Mouse (Mus musculus) left cerebral cortex, postnatal 36 days (tissue): ENCODE results near the gene Parp11. TPM values are rescaled to one million over a fixed set of nuclear protein-coding genes. Genes with fewer than 3 reads are reported as not detected.
A peak's percentile ranks its signal among the peaks of the same experiment; 100 is the strongest.

Experiments used
- DNase-seq, 2 experiments: peaks; one replicate each; pipeline ENCODE4 v3.0.0; 2021 to 2022; ENCODE audit warnings: low spot score in 2 of 2, mixed read lengths in 1 of 2
- intact Hi-C: fragments of 180-260 bp; cut with DNase I; formaldehyde crosslinking; loops from one replicate; pipeline ENCODE4 v1.15.1; 2025
- total RNA-seq, 2 experiments: library from RNA; stranded (reverse); gene quantifications; 2 replicates each; pipeline ENCODE4 v1.2.3; 2021

Gene Parp11
- total RNA-seq, 2 experiments from 2014 or later = 33.4 to 41.0 TPM

GRCm38 (mm10) chr6:127444466-127444865 is 2.2 kb upstream of the Parp11 start:
- intact Hi-C loops = loop anchor here (10.0 kb wide), 1 partner anchor 500 kb away; no protein-coding TSS in a partner anchor
- DNase-seq = no peak

- intact Hi-C loops = loop anchor here (2.0 to 10.0 kb wide), 4 partner anchors 81 to 503 kb away; no protein-coding TSS in a partner anchor
Observed at GRCm38 (mm10) chr6:127447686-127448460, 1.2 kb downstream of the Parp11 start.

GRCm38 (mm10) chr6:127448869-127449268 is 2.2 kb downstream of the Parp11 start:
- no peak for DNase-seq
- intact Hi-C loops = loop anchor here (2.0 to 10.0 kb wide), 3 partner anchors 82 to 504 kb away; no protein-coding TSS in a partner anchor

More at GRCm38 (mm10) chr6:127447686-127448460, 1.2 kb downstream of the Parp11 start:
- DNase-seq = no peak

GRCm38 (mm10) chr6:127449531-127450422 is 3.1 kb downstream of the Parp11 start:
- no peak for DNase-seq
- intact Hi-C loops = loop anchor here (2.0 to 10.0 kb wide), 3 partner anchors 82 to 505 kb away; no protein-coding TSS in a partner anchor

GRCm38 (mm10) chr6:127453407-127454343 is 7.0 kb downstream of the Parp11 start:
- intact Hi-C loops = no loop called here
- DNase-seq = peak; percentile 93 to 94

GRCm38 (mm10) chr6:127454344-127454707 is 7.7 kb downstream of the Parp11 start:
- no peak for DNase-seq
- intact Hi-C loops = no loop called here

- DNase-seq = no peak
- intact Hi-C loops = no loop called here
Observed at GRCm38 (mm10) chr6:127454809-127455208, 8.2 kb downstream of the Parp11 start.

- intact Hi-C loops = no loop called here
- no peak for DNase-seq
Observed at GRCm38 (mm10) chr6:127455440-127455839, 8.8 kb downstream of the Parp11 start.

- intact Hi-C loops = no loop called here
- DNase-seq = no peak
Observed at GRCm38 (mm10) chr6:127456769-127457168, 10.1 kb downstream of the Parp11 start.

- intact Hi-C loops = no loop called here
- no peak for DNase-seq
Observed at GRCm38 (mm10) chr6:127459776-127460175, 13.1 kb downstream of the Parp11 start.

GRCm38 (mm10) chr6:127461491-127461890 is 14.9 kb downstream of the Parp11 start:
- intact Hi-C loops = no loop called here

GRCm38 (mm10) chr6:127462251-127462650 is 15.6 kb downstream of the Parp11 start:
- intact Hi-C loops = no loop called here

More at GRCm38 (mm10) chr6:127461491-127461890, 14.9 kb downstream of the Parp11 start:
- no peak for DNase-seq

GRCm38 (mm10) chr6:127463273-127464001 is 16.8 kb downstream of the Parp11 start:
- DNase-seq = no peak

More at GRCm38 (mm10) chr6:127462251-127462650, 15.6 kb downstream of the Parp11 start:
- no peak for DNase-seq

GRCm38 (mm10) chr6:127464523-127464922 is 17.9 kb downstream of the Parp11 start:
- DNase-seq = no peak
- intact Hi-C loops = no loop called here

More at GRCm38 (mm10) chr6:127463273-127464001, 16.8 kb downstream of the Parp11 start:
- intact Hi-C loops = no loop called here

GRCm38 (mm10) chr6:127466749-127467310 is 20.2 kb downstream of the Parp11 start:
- intact Hi-C loops = no loop called here
- no peak for DNase-seq

- no peak for DNase-seq
- intact Hi-C loops = no loop called here
Observed at GRCm38 (mm10) chr6:127472078-127472477, 25.4 kb downstream of the Parp11 start.

- intact Hi-C loops = no loop called here
- DNase-seq = no peak
Observed at GRCm38 (mm10) chr6:127473961-127474360, 27.3 kb downstream of the Parp11 start.

- intact Hi-C loops = no loop called here
Observed at GRCm38 (mm10) chr6:127475231-127475630, 28.6 kb downstream of the Parp11 start.

More at GRCm38 (mm10) chr6:127475231-127475630, 28.6 kb downstream of the Parp11 start:
- DNase-seq = no peak
